Mouse (Mus musculus) spleen, postnatal 14 days (tissue): ENCODE results near the gene Zfp354b.

Experiments
- DNase-seq, 2 experiments: peaks; one replicate each; pipeline ENCODE4 v3.0.0; 2021 to 2022; ENCODE audit warnings: low spot score in 2 of 2

Gene Zfp354b

GRCm38 (mm10) chr11:50931451-50931866 lies at the start of gene Zfp354b:
Zfp354b (minus strand) TSS chr11:50931633.
- DNase-seq, result peak in 1 of 2 experiments; percentile 41

GRCm38 (mm10) chr11:50977216-50977615 lies 45.8 kb upstream of the Zfp354b start:
- no peak for DNase-seq

- no peak for DNase-seq
Observed at GRCm38 (mm10) chr11:50966230-50966629, 34.8 kb upstream of the Zfp354b start, which contains the start of gene Olfr1378. Olfr1378 (plus strand) TSS chr11:50966530.

GRCm38 (mm10) chr11:50964886-50965285 lies 33.5 kb upstream of the Zfp354b start:
- DNase-seq, result no peak

- DNase-seq, result no peak
Observed at GRCm38 (mm10) chr11:50953665-50954064, 22.2 kb upstream of the Zfp354b start, which contains the start of gene Prop1. Prop1 (minus strand) TSS chr11:50953765.

- no peak for DNase-seq
Observed at GRCm38 (mm10) chr11:50952290-50952689, 20.9 kb upstream of the Zfp354b start.

- no peak for DNase-seq
Observed at GRCm38 (mm10) chr11:50943506-50943905, 12.1 kb upstream of the Zfp354b start, which contains the start of gene 4933414I15Rik. 4933414I15Rik (minus strand) TSS chr11:50943765.

GRCm38 (mm10) chr11:50942386-50942785 lies 11.0 kb upstream of the Zfp354b start:
- no peak for DNase-seq

- DNase-seq, result no peak
Observed at GRCm38 (mm10) chr11:50939621-50940366, 8.4 kb upstream of the Zfp354b start.

- no peak for DNase-seq
Observed at GRCm38 (mm10) chr11:50938435-50938834, 7.0 kb upstream of the Zfp354b start.

- no peak for DNase-seq
Observed at GRCm38 (mm10) chr11:50932040-50932439, 607 bp upstream of the Zfp354b start.

- no peak for DNase-seq
Observed at GRCm38 (mm10) chr11:50931021-50931420, 412 bp downstream of the Zfp354b start.

- no peak for DNase-seq
Observed at GRCm38 (mm10) chr11:50930469-50931014, 891 bp downstream of the Zfp354b start.

GRCm38 (mm10) chr11:50915671-50916320 lies 15.6 kb downstream of the Zfp354b start, which contains the start of gene Zfp2:
Zfp2 (minus strand) TSS chr11:50916165.
- peak; percentile 60 to 73 for DNase-seq

GRCm38 (mm10) chr11:50914461-50914860 lies 17.0 kb downstream of the Zfp354b start:
- DNase-seq, result no peak

GRCm38 (mm10) chr11:50913301-50913700 lies 18.1 kb downstream of the Zfp354b start:
- no peak for DNase-seq

GRCm38 (mm10) chr11:50908136-50908535 lies 23.3 kb downstream of the Zfp354b start:
- DNase-seq, result no peak

GRCm38 (mm10) chr11:50897359-50897758 lies 34.1 kb downstream of the Zfp354b start:
- DNase-seq, result no peak

- DNase-seq, result no peak
Observed at GRCm38 (mm10) chr11:50892441-50892840, 39.0 kb downstream of the Zfp354b start.

- peak in 1 of 2 experiments; percentile 10 for DNase-seq
Observed at GRCm38 (mm10) chr11:50887390-50888128, 43.9 kb downstream of the Zfp354b start, which contains the start of gene Zfp454. Zfp454 (minus strand) TSS chr11:50887651.

GRCm38 (mm10) chr11:50886933-50887293 lies 44.5 kb downstream of the Zfp354b start:
- DNase-seq, result no peak
